Mouse (Mus musculus): Measurements from ENCODE around the gene Mtus2. TPM values are rescaled to one million over a fixed set of nuclear protein-coding genes. Genes with fewer than 3 reads are reported as not detected.
A peak's percentile ranks its signal among the peaks of the same experiment; 100 is the strongest.

Gene Mtus2
- total and polyA plus RNA-seq, 2 experiments from 2014 or later = 35.4 to 45.7 TPM

GRCm38 (mm10) chr5:148083541-148083940 lies 126.4 kb downstream of the Mtus2 start:
- ATAC-seq (no peak), DNase-seq (no peak)
- Histone ChIP-seq H3K27me3 (ENCODE audit: insufficient read depth, low read length) (no peaks in the 10 kb centered on the region), H3K4me2 (ENCODE audit: low read depth) (no peak overlapping the region), H3K9ac (no peak overlapping the region), H3K9me3 (ENCODE audit: low read length) (no peaks in the 10 kb centered on the region), H3K4me1 (ENCODE audit: insufficient read depth) (no peaks in the 10 kb centered on the region), H3K27ac (ENCODE audit: low read depth, low read length) (no peak overlapping the region), H3K4me3 (ENCODE audit: low read depth, low read length) (no peak overlapping the region), H3K36me3 (ENCODE audit: insufficient read depth) (no peaks in the 10 kb centered on the region)
- peak; percentile 31; the same call in 1 of the 2 replicates for TF ChIP-seq CTCF (IDR thresholded peaks at IDR 0.05; ENCODE audit: low read depth)
- 100% methylated on average over 1 of the region's 1 CpGs for WGBS

- DNase-seq (no peak), ATAC-seq (no peak)
- H3K27me3 ChIP-seq (ENCODE audit: insufficient read depth, low read length) = no peaks in the 10 kb centered on the region
- TF ChIP-seq CTCF (IDR thresholded peaks at IDR 0.05; ENCODE audit: low read depth) = no peak
- no peak overlapping the region for H3K4me2 ChIP-seq (ENCODE audit: low read depth)
- H3K27ac ChIP-seq (ENCODE audit: low read depth, low read length) = no peak overlapping the region
- H3K4me3 ChIP-seq (ENCODE audit: low read depth, low read length) = no peak overlapping the region
- H3K9me3 ChIP-seq (ENCODE audit: low read length) = no peaks in the 10 kb centered on the region; the same call in 1 of the 2 replicates
- no peak overlapping the region for H3K9ac ChIP-seq
- no peaks in the 10 kb centered on the region for H3K36me3 ChIP-seq (ENCODE audit: insufficient read depth)
- H3K4me1 ChIP-seq (ENCODE audit: insufficient read depth) = no peaks in the 10 kb centered on the region
- WGBS = 87% methylated on average over 5 of the region's 5 CpGs
Measured at GRCm38 (mm10) chr5:148084766-148085165, 127.6 kb downstream of the Mtus2 start.

- DNase-seq (peak; percentile 20), ATAC-seq (no peak)
- H3K9ac ChIP-seq = no peak overlapping the region
- H3K36me3 ChIP-seq (ENCODE audit: insufficient read depth) = no peaks in the 10 kb centered on the region
- H3K4me1 ChIP-seq (ENCODE audit: insufficient read depth) = no peaks in the 10 kb centered on the region
- WGBS = 76% methylated on average over 3 of the region's 3 CpGs
- no peak for TF ChIP-seq CTCF (IDR thresholded peaks at IDR 0.05; ENCODE audit: low read depth)
- H3K4me2 ChIP-seq (ENCODE audit: low read depth) = no peak overlapping the region
- no peaks in the 10 kb centered on the region for H3K27me3 ChIP-seq (ENCODE audit: insufficient read depth, low read length)
- H3K9me3 ChIP-seq (ENCODE audit: low read length) = no peaks in the 10 kb centered on the region; the same call in 1 of the 2 replicates
- no peak overlapping the region for H3K4me3 ChIP-seq (ENCODE audit: low read depth, low read length)
- H3K27ac ChIP-seq (ENCODE audit: low read depth, low read length) = no peak overlapping the region
Measured at GRCm38 (mm10) chr5:148087796-148088195, 130.7 kb downstream of the Mtus2 start.

DNA sequence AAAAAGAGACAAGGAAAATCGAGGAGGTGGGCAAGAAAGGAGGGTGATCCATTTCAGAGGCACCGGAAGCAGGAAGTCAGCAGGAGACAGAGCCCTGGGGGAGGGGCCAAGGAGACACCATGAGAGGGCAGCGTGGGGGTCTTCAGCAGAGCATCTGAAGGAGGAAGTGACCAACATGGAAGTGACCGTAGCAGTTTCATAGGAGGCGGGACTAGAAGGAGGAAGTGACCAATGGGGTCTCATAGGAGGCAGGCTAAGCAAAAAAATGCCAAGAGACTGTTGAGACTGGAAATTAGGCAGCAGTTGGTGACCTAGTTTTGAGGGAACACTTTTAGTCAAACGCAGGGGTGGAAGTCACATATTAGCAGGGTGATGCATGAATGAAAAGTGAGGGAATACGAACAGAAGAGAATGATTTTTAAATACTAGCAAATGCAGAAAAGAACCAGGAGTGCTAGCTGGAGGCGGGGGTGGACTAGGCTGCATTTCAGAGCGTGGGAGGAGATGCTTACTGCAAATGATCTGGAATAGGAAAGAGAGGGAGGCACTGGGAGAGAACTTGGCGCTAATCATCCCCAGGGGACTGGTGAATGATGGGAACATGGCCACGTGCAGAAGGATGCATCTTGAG lies 133.2 kb downstream of the Mtus2 start:
- H3K4me3 ChIP-seq (ENCODE audit: low read depth, low read length) = no peak overlapping the region
- H3K27me3 ChIP-seq (ENCODE audit: insufficient read depth, low read length) = no peaks in the 10 kb centered on the region
- no peaks in the 10 kb centered on the region for H3K4me1 ChIP-seq (ENCODE audit: insufficient read depth)
- TF ChIP-seq CTCF (IDR thresholded peaks at IDR 0.05; ENCODE audit: low read depth) = no peak
- no peaks in the 10 kb centered on the region for H3K36me3 ChIP-seq (ENCODE audit: insufficient read depth)
- H3K9me3 ChIP-seq (ENCODE audit: low read length) = no peaks in the 10 kb centered on the region; the same call in 1 of the 2 replicates
- DNase-seq = no peak
- H3K9ac ChIP-seq = no peak overlapping the region
- no peak for ATAC-seq
- no peak overlapping the region for H3K27ac ChIP-seq (ENCODE audit: low read depth, low read length)
- H3K4me2 ChIP-seq (ENCODE audit: low read depth) = no peak overlapping the region
- WGBS = 78% methylated on average over 11 of the region's 11 CpGs

DNA sequence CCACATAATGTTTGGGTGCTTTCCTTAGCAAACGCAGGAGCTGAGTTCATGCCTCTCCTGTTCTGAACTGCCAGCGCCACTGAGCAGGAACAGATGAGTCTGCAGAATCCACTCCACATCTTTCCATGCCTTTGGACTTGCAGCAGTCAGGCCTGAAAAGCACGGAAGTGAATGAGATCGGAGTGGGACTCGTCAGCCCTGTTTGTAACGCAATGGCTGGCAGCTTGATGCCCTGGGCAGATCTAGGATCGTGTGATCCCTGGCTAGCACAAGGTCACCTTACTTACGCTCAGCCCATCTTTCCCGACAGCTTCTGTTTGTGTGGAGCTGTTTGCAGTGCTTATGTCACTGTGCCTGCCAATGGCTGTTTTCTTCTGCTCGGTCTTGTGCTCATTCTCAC lies 137.5 kb downstream of the Mtus2 start:
- DNase-seq (no peak), ATAC-seq (peak; percentile 58; the same call in 1 of the 2 replicates)
- Histone ChIP-seq H3K4me1 (ENCODE audit: insufficient read depth) (no peaks in the 10 kb centered on the region), H3K36me3 (ENCODE audit: insufficient read depth) (no peaks in the 10 kb centered on the region), H3K4me3 (ENCODE audit: low read depth, low read length) (no peak overlapping the region), H3K27ac (ENCODE audit: low read depth, low read length) (no peak overlapping the region), H3K4me2 (ENCODE audit: low read depth) (no peak overlapping the region), H3K9ac (no peak overlapping the region), H3K27me3 (ENCODE audit: insufficient read depth, low read length) (no peaks in the 10 kb centered on the region), H3K9me3 (ENCODE audit: low read length) (no peaks in the 10 kb centered on the region)
- 42% methylated on average over 10 of the region's 10 CpGs for WGBS
- TF ChIP-seq CTCF (IDR thresholded peaks at IDR 0.05; ENCODE audit: low read depth) = no peak

- H3K36me3 ChIP-seq (ENCODE audit: insufficient read depth) = no peaks in the 10 kb centered on the region
- WGBS = 94% methylated on average over 9 of the region's 9 CpGs
- H3K4me1 ChIP-seq (ENCODE audit: insufficient read depth) = no peaks in the 10 kb centered on the region
- H3K9ac ChIP-seq = no peak overlapping the region
- no peak overlapping the region for H3K27ac ChIP-seq (ENCODE audit: low read depth, low read length)
- ATAC-seq = no peak
- H3K9me3 ChIP-seq (ENCODE audit: low read length) = no peaks in the 10 kb centered on the region
- DNase-seq = no peak
- H3K4me2 ChIP-seq (ENCODE audit: low read depth) = no peak overlapping the region
- no peak for TF ChIP-seq CTCF (IDR thresholded peaks at IDR 0.05; ENCODE audit: low read depth)
- no peaks in the 10 kb centered on the region for H3K27me3 ChIP-seq (ENCODE audit: insufficient read depth, low read length)
- no peak overlapping the region for H3K4me3 ChIP-seq (ENCODE audit: low read depth, low read length)
Measured at GRCm38 (mm10) chr5:148099356-148099755, 142.2 kb downstream of the Mtus2 start.

GRCm38 (mm10) chr5:148107324-148107723 lies 150.2 kb downstream of the Mtus2 start:
- Histone ChIP-seq H3K36me3 (ENCODE audit: insufficient read depth) (no peaks in the 10 kb centered on the region), H3K4me1 (ENCODE audit: insufficient read depth) (no peaks in the 10 kb centered on the region), H3K9me3 (ENCODE audit: low read length) (no peaks in the 10 kb centered on the region), H3K27ac (ENCODE audit: low read depth, low read length) (no peak overlapping the region), H3K27me3 (ENCODE audit: insufficient read depth, low read length) (no peaks in the 10 kb centered on the region), H3K4me3 (ENCODE audit: low read depth, low read length) (no peak overlapping the region), H3K4me2 (ENCODE audit: low read depth) (no peak overlapping the region), H3K9ac (no peak overlapping the region)
- DNase-seq = no peak
- ATAC-seq = no peak
- TF ChIP-seq CTCF (IDR thresholded peaks at IDR 0.05; ENCODE audit: low read depth) = peak; percentile 33
- 91% methylated on average over 6 of the region's 6 CpGs for WGBS

All from forebrain, postnatal 0 days (tissue).